Mouse (Mus musculus): ENCODE results near the gene Rassf5. TPM values are rescaled to one million over a fixed set of nuclear protein-coding genes. Genes with fewer than 3 reads are reported as not detected.
"Not testable (repeated sequence)": the region's sequence is repeated elsewhere in the genome, so short reads cannot be mapped to it uniquely, and the experiment has no call there.

Gene Rassf5
- total RNA-seq, 2 experiments from 2014 or later, result 14.7 to 17.8 TPM

DNA sequence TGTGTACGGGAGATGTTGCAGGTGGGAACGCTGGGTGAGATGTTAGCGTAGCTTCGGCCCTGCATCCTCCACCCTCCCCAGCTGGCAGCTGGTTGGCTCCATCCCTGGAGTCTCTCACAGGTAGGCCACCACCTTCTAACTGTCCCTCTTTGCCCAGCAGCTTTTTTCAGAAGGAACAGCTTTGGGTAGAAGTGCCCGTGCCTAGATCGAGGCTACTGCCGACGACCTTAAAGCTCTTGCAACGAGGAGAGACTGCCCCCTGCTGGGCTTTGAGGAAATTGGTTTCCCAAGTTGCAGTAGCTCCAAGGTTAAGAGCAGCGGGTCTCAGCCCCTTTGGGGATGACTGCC, 15.2 kb upstream of the Rassf5 start:
- ATAC-seq (replicated peaks; ENCODE audit: low FRiP score, poor library complexity, severe bottlenecking), result 0 out of 2 replicates have a peak, but pooled peaks have one; percentile 42

DNA sequence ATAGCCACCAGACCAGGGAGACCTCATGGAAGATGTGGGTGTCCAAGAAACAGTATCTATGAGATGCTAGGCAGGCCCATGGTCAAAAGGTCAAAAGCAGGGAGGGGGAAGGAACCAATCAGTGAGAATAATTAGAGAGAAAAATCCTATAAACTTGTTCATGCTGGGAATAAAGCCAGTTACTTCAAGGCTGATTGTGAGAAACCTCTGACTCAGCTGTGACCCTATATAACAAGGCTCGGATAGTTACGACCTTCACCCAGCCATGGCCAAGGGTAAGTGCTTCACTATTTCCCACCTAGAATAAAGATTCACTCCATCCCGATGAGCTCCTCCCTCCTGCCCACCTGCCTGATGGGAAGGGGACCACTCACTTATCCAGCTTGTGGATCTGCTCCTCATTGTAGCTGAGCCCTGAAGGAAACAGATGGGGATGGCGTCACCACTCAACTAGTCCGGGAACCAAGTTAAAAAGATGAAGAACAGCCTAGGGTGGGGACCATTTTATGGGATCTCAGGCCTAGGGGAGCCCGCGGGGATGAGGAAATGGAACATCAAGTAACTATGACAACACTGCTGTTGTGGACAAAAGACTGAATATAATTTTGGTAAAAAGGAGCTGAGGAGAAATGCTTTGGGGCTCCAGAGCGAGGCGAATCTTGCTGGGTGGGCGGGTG, 14.7 kb upstream of the Rassf5 start:
- no peak for ATAC-seq (replicated peaks; ENCODE audit: low FRiP score, poor library complexity, severe bottlenecking)

DNA sequence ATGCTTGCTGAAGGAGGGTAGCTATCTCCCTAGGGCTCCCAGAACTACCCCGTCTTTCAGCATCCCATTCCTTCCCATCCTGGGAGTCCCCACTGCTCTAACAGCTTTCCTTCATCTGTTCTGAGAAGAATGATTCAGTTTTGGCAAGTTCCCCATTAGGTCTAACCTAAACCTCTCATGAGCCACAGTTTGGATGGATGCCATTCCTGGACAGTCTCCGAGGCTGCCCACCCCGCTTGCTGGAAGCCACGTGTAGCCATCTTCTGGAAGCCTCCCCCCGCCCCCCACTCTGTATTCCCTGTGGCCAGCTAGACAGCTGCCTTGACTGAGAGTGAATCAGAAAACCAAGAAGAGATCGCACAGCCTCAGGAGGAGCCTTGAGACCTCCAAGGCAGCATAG, 12.2 kb upstream of the Rassf5 start:
- ATAC-seq (replicated peaks; ENCODE audit: low FRiP score, poor library complexity, severe bottlenecking), result no peak

DNA sequence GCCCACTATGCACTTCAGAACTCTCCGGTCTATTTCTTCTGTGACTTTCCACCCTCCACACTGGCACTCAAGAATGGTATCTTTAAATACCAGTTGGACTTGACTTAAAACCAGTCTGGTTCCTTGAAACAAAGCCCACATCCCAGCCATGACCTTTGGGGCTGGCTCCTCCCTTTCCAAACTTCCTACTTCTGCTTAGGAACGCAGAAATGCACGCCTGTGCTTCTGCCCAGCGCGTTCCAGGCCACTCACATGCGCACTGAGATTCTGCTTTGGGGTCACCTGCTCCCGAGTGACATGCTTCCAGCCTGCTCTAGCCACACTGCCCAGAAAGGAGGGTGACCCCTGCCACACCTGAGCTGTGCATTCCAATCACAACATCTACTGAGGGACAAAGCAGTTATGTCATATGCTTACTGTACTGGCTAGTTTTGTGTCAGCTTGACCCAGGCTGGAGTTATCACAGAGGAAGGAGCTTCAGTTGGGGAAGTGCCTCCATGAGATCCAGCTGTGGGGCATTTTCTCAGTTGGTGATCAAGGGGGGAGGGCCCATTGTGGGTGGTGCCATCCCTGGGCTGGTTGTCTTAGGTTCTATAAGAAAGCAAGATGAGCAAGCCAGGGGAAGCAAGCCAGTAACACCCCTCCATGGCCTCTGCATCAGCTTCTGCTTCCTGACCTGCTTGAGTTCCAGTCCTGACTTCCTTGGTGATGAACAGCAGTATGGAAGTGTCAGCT, 7.6 kb upstream of the Rassf5 start:
- ATAC-seq (replicated peaks; ENCODE audit: low FRiP score, poor library complexity, severe bottlenecking), result not testable (repeated sequence)

DNA sequence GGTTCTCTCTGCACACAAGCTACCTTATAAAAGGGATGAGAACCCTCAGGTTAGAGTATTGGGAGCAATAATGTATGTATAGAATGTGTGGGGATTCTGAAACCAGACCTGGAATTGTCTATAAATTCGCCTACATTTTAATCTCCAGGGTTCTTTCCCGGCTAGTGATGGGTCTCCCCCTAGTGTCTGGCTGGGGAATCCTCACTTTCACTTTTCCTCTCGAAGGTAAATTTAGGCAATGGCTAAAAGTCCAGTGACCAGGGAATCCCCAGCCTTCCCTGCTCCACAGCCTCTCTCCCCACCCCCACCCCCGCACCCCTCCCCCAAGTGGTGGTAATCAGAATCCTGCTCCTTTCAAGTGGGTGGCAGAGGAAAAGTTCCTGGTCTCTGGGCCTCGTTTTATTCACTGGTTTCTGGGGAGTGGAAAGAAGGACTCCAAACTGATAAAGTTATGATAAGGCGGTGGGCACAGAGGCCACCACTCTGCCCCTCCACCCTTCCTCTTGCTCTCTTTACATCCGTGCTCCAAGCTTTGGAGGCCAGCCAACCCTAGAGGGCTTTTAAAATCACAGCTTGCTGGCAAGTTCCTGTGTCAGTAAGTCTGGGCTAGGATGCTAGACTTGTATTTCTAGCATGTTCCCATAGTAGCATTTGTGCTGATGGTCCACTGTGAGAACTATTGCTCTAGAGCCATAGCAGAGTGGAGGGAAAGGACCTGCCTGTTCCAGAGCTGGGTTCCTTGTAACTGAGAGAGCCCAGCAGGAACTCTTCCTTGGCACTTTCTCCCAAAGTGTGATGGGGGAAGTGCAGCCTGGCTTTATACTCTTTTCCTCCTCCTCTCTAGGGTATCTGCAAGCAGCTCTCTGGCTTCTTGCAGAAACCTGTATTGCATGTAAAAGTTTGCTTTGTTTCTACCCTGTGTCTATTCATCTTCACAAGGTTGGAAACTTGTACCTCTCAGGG, 1.7 kb upstream of the Rassf5 start:
- no peak for ATAC-seq (replicated peaks; ENCODE audit: low FRiP score, poor library complexity, severe bottlenecking)

DNA sequence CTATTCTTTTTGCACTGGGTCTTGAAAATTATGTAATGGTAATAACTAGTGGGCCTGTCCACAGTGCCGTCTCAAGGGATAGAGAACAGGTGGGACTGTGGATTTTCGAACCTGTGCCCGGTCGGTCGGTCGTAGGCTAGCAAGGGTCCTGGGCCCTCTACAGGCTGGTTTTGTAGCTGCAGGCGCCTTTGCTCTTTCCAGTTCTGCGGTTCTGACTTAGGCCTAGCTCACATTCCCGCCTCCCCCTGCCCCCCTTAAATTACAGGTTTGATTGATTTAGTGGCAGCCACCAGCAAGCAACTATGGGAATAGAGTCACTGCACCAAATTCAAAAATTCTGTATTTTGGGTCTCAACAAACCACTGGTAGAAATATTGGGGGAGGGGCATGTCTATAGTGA, 868 bp upstream of the Rassf5 start:
- ATAC-seq (replicated peaks; ENCODE audit: low FRiP score, poor library complexity, severe bottlenecking), result no peak

DNA sequence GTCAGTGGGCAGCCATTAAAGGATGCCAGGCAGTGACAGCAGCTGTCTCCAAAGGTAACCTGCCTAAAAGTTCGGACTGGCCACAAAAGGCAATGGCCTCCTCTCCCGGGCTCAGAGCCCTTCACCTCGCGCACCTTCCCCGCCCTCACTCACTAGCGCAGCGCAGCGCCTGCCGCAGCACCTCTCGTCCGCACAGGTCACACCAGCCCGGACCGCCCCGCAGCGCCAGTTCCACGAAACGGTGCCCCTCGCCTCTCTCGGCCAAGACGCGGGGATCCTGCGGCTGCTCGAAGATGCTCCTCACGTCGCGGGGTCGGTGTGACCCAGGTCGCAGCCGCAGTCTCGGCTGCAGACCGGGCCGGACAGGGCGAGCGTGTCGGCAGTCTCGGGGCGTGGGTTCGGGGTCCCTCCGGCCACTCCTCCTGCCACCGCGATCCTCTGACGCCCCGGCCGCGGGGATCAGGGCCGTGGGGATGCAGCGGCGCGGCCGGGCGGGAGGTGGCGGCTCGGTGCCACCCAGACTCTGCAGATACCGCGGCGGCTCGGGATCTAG, 446 bp downstream of the Rassf5 start:
- ATAC-seq (replicated peaks; ENCODE audit: low FRiP score, poor library complexity, severe bottlenecking), result no peak

DNA sequence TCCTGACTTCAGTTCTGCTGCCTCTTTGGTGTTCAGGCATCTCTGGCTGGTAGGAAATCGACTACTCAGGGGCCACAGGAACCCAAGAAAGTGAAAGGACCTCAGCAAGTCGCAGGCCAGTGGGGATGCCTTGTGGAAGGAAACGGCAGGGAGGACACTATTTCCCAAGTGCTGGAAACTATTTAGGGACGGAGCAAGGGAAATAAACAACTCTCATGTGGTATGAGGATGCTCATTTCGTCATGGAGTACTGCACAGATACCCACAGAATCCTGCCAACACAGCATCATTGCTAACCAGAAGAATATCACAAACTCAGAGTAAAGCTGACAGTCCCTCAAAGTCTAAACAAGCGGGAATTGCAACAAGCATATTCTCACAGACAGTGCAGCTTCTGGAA, 2.1 kb downstream of the Rassf5 start:
- no peak for ATAC-seq (replicated peaks; ENCODE audit: low FRiP score, poor library complexity, severe bottlenecking)

DNA sequence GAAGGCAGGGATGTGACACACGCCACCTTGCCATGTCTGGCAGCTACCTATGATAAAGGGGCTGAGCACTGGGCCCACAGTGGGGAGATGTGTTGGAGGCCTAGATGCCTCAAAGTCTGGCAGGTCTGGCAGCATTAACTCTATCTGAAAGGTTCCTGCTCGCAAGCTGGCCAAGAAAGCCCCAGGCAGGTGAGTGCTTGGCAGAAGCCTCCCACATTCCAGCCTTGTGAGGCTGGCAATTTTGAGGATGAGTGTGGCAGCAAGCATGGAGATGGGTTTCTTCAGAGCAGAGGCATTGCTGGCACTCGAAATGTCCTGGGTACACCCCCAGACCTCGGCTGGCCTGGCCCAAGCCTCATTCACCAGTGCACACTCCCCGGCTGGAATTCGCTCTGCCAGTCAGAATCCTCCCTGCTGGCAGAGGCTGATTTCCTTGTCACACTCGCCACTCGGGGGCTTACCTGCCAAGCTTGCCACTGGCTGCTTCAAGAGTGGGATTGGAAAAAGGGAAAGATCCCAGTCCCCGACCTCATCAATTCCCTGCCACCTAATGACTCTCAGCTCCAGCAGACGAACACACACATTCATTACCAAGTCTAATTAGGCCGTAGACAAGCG, 5.4 kb downstream of the Rassf5 start:
- ATAC-seq (replicated peaks; ENCODE audit: low FRiP score, poor library complexity, severe bottlenecking), result no peak

DNA sequence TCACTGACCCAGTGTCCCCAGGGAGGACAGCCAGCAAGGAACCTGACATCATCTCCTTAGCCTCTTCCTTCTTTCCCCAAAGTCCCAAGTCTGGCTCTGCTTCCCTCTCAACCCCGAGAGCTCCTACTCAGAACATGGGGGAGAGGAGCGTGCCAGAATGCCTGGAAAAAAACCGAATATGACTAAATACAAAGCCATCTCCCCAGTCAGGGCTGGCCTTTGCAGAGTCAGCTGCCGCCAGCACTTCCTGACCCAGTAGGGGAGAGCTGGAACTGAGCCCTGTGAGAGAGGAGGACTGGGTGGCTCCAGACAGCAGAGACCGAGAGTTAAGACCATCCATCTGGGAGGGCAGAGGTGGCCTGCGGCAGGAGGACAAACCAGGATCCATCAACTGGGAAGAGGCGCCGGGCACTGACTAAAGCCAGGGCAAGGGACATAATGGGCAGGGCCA, 6.1 kb downstream of the Rassf5 start:
- no peak for ATAC-seq (replicated peaks; ENCODE audit: low FRiP score, poor library complexity, severe bottlenecking)

DNA sequence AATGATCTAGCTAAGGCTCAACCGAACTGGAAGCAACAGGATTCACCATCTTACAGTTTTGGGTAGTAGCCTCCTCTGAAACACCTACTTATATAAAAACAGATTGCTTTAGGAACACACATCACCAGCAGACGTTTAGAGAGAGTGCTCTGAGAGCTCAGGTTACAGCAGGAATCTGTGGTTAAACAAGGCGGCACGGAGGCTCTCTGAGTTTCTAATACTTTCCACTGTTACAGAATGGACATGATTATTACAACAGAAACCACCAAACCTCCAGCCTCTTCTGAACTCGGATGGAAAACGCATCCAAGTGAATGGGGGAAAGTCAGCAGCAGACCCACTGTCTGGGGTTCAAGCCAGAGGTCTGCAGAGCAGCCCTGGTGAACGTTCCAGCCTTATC, 9.0 kb downstream of the Rassf5 start:
- no peak for ATAC-seq (replicated peaks; ENCODE audit: low FRiP score, poor library complexity, severe bottlenecking)

DNA sequence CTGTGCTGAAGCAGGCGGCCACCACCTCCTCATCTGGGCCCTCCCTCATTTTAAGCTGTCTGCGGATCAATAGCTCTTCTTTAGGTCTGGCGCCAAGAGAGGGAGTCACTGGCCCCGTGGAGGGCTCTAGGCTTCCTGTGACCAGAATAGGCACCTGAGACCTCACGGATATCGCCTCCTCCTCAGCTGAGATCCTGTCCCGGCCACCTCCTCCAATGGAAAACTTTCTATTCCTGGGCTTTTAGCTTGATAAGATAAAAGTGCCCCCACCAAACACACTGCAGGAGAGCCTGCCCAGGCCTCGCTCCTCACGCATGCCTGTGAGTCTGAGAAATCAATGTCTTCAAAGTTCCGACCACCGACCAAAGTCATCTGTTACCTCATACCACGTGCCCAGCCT, 11.5 kb downstream of the Rassf5 start:
- no peak for ATAC-seq (replicated peaks; ENCODE audit: low FRiP score, poor library complexity, severe bottlenecking)

DNA sequence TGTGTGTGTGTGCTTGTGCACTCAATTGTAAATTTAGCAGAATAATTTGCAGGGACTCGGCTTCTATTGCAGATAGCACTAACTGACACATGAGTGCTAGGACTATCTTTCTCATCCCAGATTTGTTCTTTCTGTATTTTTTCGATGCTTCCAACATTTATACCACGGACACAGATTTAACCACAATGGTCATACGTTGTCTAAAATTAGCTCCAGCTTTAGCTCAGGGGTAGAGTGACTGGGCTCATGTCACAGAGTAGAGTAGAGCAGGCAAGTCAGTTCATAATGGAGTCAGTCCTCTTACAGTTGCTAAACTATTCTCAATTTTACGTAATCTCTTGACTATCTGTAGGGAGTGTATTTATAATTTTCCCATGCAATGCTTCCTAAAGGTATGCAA, 16.4 kb downstream of the Rassf5 start:
- no peak for ATAC-seq (replicated peaks; ENCODE audit: low FRiP score, poor library complexity, severe bottlenecking)

DNA sequence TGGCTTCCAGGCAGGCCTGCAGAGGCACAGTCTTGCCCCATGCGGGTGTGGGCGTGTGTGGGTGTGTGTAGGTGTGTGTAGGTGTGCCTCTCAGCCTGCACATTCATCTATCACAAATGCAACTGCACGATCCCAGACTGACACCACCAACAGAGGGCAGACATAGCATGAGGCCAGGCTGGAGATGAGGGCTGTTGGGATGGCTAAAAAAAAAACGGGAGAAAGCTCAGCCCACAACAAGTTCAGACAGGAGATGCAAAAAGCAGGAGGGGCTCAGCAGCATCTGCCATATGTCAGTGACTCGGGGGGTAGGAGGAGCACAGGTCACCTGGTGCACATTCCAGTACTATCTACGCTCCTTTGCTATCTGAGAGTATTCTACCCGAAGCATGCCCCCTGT, 16.8 kb downstream of the Rassf5 start:
- ATAC-seq (replicated peaks; ENCODE audit: low FRiP score, poor library complexity, severe bottlenecking), result no peak

DNA sequence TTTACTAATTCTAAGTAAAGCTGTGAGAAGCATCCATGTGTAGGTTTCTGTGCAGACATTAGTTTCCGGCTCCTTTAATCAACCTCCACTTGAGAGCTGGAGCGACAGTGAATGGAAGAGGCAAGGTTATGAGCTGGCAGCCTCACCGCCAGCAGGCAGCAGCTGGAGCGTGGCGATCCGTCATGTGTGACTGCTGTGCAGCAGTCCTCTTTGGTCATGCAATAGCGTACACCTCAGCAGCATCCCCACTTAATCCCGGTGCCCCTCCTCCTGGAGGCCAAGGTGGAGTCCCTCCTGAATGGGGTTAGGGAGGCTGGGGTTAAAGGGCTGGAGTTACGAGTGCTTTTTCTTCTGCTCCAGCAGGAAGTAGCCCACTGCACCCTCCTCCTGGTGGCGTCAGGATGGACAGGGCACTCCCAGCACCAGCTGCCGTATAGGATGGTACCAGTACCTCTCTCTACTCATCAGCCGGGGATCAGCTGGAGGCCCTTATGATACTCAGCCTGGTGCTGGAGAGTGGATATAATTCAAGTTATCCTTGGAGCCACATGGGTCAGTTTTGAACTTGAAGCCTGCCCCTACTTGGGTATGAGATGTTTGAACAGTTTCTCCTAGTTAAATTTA, 20.1 kb downstream of the Rassf5 start:
- ATAC-seq (replicated peaks; ENCODE audit: low FRiP score, poor library complexity, severe bottlenecking), result no peak

DNA sequence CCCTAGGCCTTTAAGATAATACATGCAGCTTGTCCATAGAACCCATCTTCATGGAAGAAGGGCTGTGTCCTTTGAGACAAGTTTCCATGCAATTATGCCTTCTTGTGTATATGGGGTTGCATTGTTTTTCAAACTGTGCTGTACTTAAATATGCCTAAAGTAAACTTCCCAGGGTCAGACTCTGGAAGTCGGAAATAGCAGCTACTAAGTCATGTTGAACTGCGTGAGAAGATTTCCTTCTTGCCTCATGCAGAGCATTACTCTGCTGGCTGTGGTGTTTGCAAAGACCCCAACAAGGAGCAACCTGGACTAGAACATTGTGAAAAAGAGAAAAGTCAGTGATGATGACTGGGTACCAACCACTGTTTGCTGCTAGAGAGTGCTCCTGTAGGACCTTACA, 21.7 kb downstream of the Rassf5 start:
- ATAC-seq (replicated peaks; ENCODE audit: low FRiP score, poor library complexity, severe bottlenecking), result no peak

DNA sequence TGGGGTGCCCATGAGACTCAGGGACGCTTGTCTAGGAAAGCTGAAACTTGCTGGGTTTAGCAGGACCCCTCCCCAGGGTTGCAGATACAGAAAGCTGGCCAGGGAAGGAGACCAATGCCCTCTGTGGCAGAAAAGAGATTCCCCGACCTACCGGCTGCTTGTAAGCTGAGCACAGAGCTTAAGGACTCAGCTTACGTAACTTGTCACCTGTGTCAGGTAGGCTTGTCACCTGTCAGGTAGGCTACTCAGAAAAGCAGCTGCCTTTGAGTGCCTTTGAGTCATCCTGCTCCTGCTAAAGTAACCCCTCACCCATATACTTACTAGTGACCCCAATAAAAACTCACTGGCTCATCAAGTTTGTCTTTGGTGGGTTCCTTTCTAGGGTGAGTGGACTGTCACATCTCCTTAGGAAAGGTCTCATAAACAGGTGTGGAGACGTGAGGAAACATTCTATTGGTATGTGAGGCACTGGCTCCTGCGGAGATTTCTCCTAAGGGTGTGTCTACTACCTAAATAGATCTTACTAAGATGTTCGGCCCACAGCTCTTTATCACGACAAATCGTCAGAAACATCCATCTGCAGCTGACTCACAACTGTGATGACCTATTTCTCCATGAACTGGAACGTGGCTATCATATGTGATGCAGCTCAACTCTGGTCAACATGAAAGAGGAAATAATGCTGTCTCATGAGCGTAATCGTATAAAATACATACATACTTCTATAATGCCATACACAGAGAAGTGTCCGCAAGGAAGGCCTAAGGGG, 23.1 kb downstream of the Rassf5 start:
- ATAC-seq (replicated peaks; ENCODE audit: low FRiP score, poor library complexity, severe bottlenecking), result no peak

DNA sequence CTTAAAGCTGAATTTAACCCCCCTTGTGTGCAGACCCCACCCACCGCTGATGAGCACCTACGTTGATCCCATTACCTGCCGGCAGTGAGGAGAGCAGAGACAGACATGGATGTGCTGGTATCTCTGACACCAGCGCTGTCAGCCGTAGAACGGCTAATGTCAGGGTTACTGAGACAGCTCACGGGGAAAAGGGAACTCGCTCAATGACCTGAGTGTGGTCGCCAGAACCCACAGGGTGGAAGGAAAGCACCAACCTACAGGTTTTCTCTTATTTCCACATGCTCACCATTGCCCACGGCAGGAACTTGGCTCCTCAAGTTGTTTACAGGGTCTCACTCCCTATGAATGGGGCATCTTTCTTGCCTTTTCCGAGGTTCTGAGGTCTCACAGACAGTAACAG, 26.1 kb downstream of the Rassf5 start:
- ATAC-seq (replicated peaks; ENCODE audit: low FRiP score, poor library complexity, severe bottlenecking), result no peak

DNA sequence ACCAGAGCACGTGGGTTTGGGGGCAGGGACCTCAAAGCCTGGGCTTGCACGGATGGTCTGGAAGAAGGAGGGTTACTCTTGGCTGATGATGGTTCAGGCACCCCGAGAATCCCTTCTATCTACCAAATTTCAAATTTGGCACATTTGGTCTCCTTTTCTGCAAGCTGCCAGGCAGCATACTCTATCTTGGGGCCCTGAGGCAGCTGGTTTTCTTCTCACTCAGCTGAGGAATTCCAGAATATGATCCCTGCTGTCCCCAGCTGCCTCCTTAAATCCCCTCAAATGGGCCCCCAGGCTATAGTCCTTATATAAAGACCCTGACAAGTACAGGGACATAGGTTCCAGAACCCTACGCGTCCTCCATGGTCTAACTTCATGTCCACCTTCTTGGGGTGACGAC, 31.7 kb downstream of the Rassf5 start:
- ATAC-seq (replicated peaks; ENCODE audit: low FRiP score, poor library complexity, severe bottlenecking), result no peak

Measured in erythroid progenitor cell, adult 5-6 weeks (primary cell).